Mouse (Mus musculus) bone marrow, adult 2 months (tissue): ENCODE results near the gene Fbxl3.

Experiments
- CTCF ChIP-seq: fragments of 200-500 bp; IDR thresholded peaks from 2 replicates; pipeline ENCODE4 v1.5.1; 2011; ENCODE audit warnings: low read length, control low read depth; ENCODE audit not compliant: control insufficient read depth, insufficient read depth
- POLR2A ChIP-seq: fragments of 200-500 bp; IDR thresholded peaks from 2 replicates; pipeline ENCODE4 v1.6.1; 2011; ENCODE audit warnings: low read depth, mild to moderate bottlenecking, control low read depth, low read length, borderline replicate concordance; ENCODE audit not compliant: control insufficient read depth

GRCm38 (mm10) chr14:103086671-103087324 lies 12.6 kb downstream of the Fbxl3 start:
- TF ChIP-seq POLR2A (no peak), CTCF (no peak)
